Mouse (Mus musculus) CH12.LX (cell line): ENCODE data around the gene Chst11.

Source experiments
- CTCF ChIP-seq, 2 experiments: IDR thresholded peaks in 1 of 2; conservative IDR thresholded peaks in 1 of 2; 2 replicates each; pipeline ENCODE4 v1.5.1; 2011 to 2012; ENCODE audit warnings: low read depth in 2 of 2, low read length in 2 of 2, improper control_type of control experiment in 1 of 2, inconsistent platforms in 1 of 2, mild to moderate bottlenecking in 1 of 2, moderate library complexity in 1 of 2
- MAFK ChIP-seq: IDR thresholded peaks from 2 replicates; pipeline ENCODE4 v1.6.1; 2011; ENCODE audit warnings: low read length, improper control_type of control experiment; ENCODE audit not compliant: insufficient replicate concordance
- MAZ ChIP-seq: IDR thresholded peaks from 2 replicates; pipeline ENCODE4 v1.6.1; 2012; ENCODE audit warnings: low read depth, mild to moderate bottlenecking, inconsistent platforms, low read length, improper control_type of control experiment, moderate library complexity
- RAD21 ChIP-seq: IDR thresholded peaks from 2 replicates; pipeline ENCODE4 v1.6.1; 2011; ENCODE audit warnings: low read depth, mild to moderate bottlenecking, low read length, improper control_type of control experiment, moderate library complexity

DNA sequence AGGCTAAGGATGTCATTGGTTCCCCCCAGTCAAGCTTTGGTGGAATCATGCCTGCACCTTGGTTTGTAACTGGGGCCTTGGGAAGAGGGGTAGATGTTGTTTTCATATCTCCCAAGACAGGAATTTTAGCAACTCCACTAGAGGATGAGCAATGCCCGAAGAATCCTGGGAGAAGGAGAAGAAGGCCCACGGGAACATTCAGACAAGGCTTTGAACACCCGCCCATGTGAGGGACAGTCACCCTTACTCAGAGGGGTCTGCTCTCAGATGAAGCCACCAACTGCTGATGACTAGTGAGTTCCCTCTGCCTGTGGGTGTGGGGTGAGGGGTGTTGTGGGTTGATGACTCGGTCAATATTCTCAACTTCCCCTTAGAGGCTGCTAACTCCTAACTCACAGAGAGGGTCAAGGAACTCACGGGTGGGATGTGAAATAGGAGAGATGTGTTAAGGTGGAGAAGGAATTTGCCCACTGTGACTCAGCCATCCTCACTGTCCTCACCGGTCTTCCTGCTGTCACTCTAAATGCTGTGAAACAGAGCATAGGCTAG lies 22.8 kb upstream of the Chst11 start:
- TF ChIP-seq CTCF (conservative IDR thresholded peaks at IDR 0.05 in 1 of 2, IDR thresholded peaks at IDR 0.05 in 1 of 2; ENCODE audit: low read depth in 2 of 2, low read length in 2 of 2) (no peak), MAZ (no peak), RAD21 (no peak), MAFK (no peak)
